Mouse (Mus musculus) lung, adult 2 months (tissue): Measurements from ENCODE around the gene Per1.

Source experiments
- CTCF ChIP-seq: fragments of 200-500 bp; IDR thresholded peaks from 2 replicates; pipeline ENCODE4 v1.5.1; 2011; ENCODE audit warnings: mild to moderate bottlenecking, low read length, control low read depth; ENCODE audit not compliant: insufficient read depth
- POLR2A ChIP-seq: fragments of 200-500 bp; IDR thresholded peaks from 2 replicates; pipeline ENCODE4 v1.6.1; 2011; ENCODE audit warnings: low read depth, mild to moderate bottlenecking, control low read depth, low read length, borderline replicate concordance; ENCODE audit errors: extremely low read depth

DNA sequence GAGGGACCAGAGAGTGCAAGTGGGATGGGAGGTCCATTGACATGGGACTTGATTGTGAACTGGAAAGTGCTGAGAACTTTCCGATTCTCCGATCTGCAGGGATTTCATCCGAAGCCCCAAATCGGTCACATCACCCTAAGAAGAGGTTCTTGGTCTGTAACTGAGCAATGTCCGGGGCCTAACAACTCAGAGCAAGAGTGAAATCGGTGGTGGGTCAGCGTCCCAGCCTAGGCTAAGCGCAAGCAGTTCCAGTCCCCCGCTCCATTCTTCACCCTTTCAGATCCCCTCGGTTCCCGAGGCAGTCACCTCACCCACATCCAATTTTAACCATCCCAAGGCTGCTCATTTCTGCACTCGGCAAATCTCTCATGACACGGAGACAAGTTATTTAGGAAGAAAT, 24.9 kb upstream of the Per1 start:
- no peak for TF ChIP-seq CTCF
- TF ChIP-seq POLR2A: no peak
